Mouse (Mus musculus) E14TG2a.4 (cell line): Measurements from ENCODE around the gene Nf2.

Source experiments
- H3K27me3 ChIP-seq: 2 replicates; pipeline ENCODE4 v1.6.1; 2014; ENCODE audit warnings: low read length, control low read depth; ENCODE audit not compliant: insufficient read depth
- H3K36me3 ChIP-seq: 2 replicates; pipeline ENCODE4 v1.6.1; 2014; ENCODE audit warnings: low read length, control low read depth; ENCODE audit not compliant: insufficient read depth
- H3K4me1 ChIP-seq: replicated peaks from 2 replicates; pipeline ENCODE4 v1.6.1; 2014; ENCODE audit warnings: low read depth, low read length, control low read depth
- H3K4me3 ChIP-seq: replicated peaks from 2 replicates; pipeline ENCODE4 v1.5.1; 2014; ENCODE audit warnings: mild to moderate bottlenecking, low read length
- H3K9me3 ChIP-seq: 2 replicates; pipeline ENCODE4 v1.6.1; 2014; ENCODE audit warnings: low read length, control low read depth
- CTCF ChIP-seq: conservative IDR thresholded peaks from 2 replicates; pipeline ENCODE4 v1.5.1; 2014; ENCODE audit warnings: low read length
- NANOG ChIP-seq: IDR thresholded peaks from 2 replicates; pipeline ENCODE4 v1.6.1; 2014; ENCODE audit warnings: borderline replicate concordance, low read length, mixed read lengths
- POU5F1 ChIP-seq: IDR thresholded peaks from 2 replicates; pipeline ENCODE4 v1.6.1; 2014; ENCODE audit warnings: low read length, borderline replicate concordance

Gene Nf2

DNA sequence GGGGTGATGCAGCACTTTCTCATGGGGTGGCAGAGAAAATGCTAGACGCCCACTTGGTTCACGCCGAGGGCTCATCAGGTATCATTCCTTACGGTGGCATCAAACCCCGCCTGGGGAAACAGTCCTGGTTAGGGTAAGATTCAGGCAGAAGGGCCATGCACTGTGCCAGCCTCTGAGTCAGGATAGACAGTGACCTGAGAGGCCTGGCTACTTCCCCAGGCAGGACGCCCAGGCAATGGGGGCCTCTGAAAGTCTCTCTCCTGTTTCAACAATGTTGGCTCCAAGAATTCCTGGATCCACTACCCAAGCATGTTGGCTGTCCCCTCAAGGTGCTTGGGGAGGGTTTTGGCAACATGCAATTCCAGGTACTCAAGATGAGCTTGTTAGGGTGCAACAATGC lies 79.5 kb downstream of the Nf2 start:
- Histone ChIP-seq H3K4me1 (peaks cover 85% of the 10 kb centered on the region), H3K4me3 (no peak overlapping the region), H3K36me3 (peaks cover 87% of the 10 kb centered on the region), H3K9me3 (no peaks in the 10 kb centered on the region), H3K27me3 (no peaks in the 10 kb centered on the region)
- TF ChIP-seq POU5F1, result no peak
- no peak for TF ChIP-seq CTCF
- TF ChIP-seq NANOG, result no peak

DNA sequence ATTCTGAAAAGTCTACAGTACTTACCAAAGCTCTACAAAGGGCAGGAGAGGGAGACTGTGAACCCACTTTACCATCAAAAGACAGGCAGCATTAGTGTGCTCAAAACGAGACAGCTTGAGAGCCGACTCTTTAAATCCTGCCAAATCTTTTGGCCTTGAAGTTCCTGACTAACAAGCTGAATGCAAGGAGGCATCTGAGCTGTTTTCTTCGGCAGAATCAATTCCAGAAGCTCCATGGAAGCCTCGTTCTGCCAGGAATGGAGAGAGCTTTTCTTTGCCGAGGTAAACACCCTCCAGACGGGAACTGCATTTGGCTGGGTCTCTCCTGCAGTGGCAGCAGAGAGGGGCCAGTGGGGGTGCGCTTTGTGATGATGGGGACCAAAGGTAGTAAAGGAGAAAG lies 80.0 kb downstream of the Nf2 start:
- TF ChIP-seq CTCF (no peak), NANOG (no peak), POU5F1 (no peak)
- Histone ChIP-seq H3K4me3 (no peak overlapping the region), H3K27me3 (no peaks in the 10 kb centered on the region)

DNA sequence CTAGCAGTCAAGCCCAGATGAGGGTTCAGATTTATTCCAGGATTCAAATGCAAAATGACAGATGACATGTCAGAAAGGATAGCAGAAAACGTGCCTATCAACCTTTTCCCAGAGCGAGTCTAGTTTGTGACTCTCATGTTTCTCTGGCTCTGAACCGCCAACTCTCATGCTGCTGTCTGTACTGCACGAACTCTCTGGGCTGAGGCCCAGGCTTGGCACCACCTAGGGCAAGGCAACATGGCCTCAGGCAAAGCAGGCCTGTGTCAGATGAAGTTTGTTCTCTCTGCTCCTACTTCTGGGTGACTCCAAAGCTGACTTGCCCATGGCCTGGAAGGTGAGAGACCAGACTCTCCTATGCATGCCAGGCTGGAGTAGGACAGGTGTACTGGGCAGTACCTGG lies 80.9 kb downstream of the Nf2 start:
- Histone ChIP-seq H3K9me3 (no peaks in the 10 kb centered on the region), H3K27me3 (no peaks in the 10 kb centered on the region), H3K4me3 (no peak overlapping the region), H3K36me3 (peaks cover 72% of the 10 kb centered on the region), H3K4me1 (peaks cover 89% of the 10 kb centered on the region)
- TF ChIP-seq NANOG, result no peak
- no peak for TF ChIP-seq POU5F1
- no peak for TF ChIP-seq CTCF

More for the DNA sequence above, 80.0 kb downstream of the Nf2 start:
- Histone ChIP-seq H3K4me1 (peaks cover 89% of the 10 kb centered on the region), H3K36me3 (peaks cover 81% of the 10 kb centered on the region), H3K9me3 (no peaks in the 10 kb centered on the region)

DNA sequence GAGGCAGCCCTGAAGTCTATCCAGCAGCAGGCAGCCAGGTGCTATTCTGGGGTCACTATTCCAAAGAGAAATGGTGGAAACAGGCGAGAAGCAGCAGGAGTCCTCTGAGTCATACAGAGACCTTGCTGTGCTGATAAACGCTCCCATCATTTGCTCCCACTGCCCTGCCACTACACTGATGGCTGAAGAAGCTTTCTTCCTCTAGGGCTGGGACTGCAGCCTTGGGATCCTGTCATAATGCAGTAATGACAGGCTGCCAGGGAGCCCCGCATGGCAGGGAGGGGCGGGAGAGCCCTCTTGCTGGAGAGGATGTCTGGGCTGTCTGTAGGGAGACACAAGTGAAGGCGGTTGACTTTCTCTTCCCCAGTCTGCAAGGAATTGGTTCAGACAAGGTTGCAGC lies 84.9 kb downstream of the Nf2 start:
- Histone ChIP-seq H3K4me3 (no peak overlapping the region), H3K9me3 (no peaks in the 10 kb centered on the region), H3K27me3 (peaks cover 25% of the 10 kb centered on the region), H3K36me3 (peaks cover 33% of the 10 kb centered on the region), H3K4me1 (peaks cover 79% of the 10 kb centered on the region)
- TF ChIP-seq NANOG (peak; percentile 58), CTCF (no peak), POU5F1 (no peak)

GRCm38 (mm10) chr11:4763631-4764030 lies 85.7 kb downstream of the Nf2 start:
- TF ChIP-seq NANOG (no peak), POU5F1 (no peak), CTCF (no peak)
- H3K4me3 ChIP-seq, result no peak overlapping the region
- H3K9me3 ChIP-seq, result no peaks in the 10 kb centered on the region
- peaks cover 25% of the 10 kb centered on the region for H3K36me3 ChIP-seq
- peaks cover 75% of the 10 kb centered on the region for H3K4me1 ChIP-seq
- H3K27me3 ChIP-seq, result peaks cover 28% of the 10 kb centered on the region

DNA sequence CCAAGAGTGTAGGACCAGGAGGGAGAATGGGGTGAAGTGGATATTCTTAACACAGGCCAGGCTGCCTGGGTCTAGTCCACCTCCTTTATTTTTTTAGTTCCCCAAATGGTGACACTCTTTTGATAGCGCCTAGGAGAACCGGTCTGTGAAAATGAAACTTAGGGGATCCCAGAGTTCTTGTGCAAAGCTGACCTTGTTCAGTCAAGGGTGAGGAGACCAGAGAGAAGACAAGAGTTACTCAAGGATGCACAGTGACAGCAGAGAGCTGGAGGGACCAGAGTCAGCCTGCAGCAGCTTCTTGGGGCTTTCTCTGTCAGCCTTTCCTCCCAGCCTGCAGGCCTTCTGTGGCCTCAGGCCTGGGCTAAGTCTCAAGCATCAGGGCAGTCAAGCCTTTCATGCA lies 86.8 kb downstream of the Nf2 start:
- peaks cover 28% of the 10 kb centered on the region for H3K27me3 ChIP-seq
- peaks cover 14% of the 10 kb centered on the region for H3K36me3 ChIP-seq
- peaks cover 68% of the 10 kb centered on the region for H3K4me1 ChIP-seq
- H3K4me3 ChIP-seq, result no peak overlapping the region
- TF ChIP-seq NANOG (no peak), CTCF (no peak), POU5F1 (no peak)
- no peaks in the 10 kb centered on the region for H3K9me3 ChIP-seq

DNA sequence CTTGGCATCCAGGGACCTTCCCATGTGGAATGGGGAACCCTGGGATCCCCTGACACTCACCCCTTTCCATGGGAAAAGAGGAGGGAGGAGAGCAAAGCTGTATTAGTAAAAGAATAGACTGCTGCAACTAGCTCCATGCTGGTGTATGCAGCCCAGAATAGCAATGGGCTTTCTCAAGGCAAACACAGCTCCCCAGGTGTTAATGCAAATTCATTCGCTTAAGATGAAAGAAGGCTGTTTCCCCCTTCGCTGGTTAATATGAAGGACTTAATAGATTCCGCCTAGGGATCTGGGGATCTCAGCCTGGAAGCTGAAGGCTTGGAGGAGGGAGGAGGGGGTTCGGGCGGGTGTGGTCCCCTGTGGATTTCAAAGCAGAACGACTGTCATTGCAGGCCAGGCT lies 87.3 kb downstream of the Nf2 start:
- TF ChIP-seq POU5F1 (no peak), CTCF (no peak), NANOG (no peak)
- no peaks in the 10 kb centered on the region for H3K9me3 ChIP-seq
- H3K4me3 ChIP-seq, result no peak overlapping the region
- peaks cover 8% of the 10 kb centered on the region for H3K36me3 ChIP-seq
- peaks cover 28% of the 10 kb centered on the region for H3K27me3 ChIP-seq
- peaks cover 69% of the 10 kb centered on the region for H3K4me1 ChIP-seq

DNA sequence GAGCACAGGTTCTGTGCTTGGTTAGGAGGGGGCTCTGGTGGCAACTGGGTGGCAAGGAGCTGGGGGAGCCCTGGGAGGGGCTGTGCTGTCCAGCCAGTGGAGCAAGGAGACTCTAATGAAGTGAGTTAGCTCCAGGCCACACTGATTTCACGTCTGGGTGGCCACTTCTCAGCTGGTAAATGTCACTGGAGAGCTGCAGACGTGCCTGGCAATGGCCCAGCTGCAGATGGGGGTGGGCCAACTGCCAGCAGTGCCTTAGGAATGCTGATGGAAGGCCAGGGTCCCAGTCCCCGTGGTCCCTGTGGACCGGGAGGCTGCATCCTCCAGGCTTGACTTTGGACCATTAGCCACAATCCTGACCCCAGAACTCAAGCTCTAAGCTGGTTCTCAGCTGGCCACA lies 88.9 kb downstream of the Nf2 start:
- Histone ChIP-seq H3K4me1 (peaks cover 75% of the 10 kb centered on the region), H3K4me3 (no peak overlapping the region), H3K36me3 (no peaks in the 10 kb centered on the region), H3K9me3 (no peaks in the 10 kb centered on the region), H3K27me3 (peaks cover 28% of the 10 kb centered on the region)
- no peak for TF ChIP-seq POU5F1
- no peak for TF ChIP-seq CTCF
- no peak for TF ChIP-seq NANOG

DNA sequence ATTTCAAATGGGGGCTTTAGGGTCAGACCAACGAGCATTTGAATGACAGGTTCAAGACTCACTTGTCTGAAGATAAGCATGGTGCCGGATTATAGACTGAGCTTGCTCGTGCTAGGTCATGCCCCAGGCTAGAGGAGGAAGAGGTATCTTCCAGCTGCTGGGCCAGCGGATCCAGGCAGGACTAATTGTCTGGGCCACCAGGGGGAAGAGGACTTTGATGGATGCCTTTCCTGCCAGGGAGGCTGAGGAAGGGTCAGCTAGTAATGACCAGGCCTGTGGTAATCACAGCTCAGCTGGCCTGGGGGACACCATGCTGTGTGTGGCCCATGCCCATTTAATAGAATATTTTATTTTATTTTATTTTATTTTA lies 91.6 kb downstream of the Nf2 start:
- Histone ChIP-seq H3K27me3 (peaks cover 28% of the 10 kb centered on the region), H3K9me3 (peaks cover 10% of the 10 kb centered on the region), H3K36me3 (no peaks in the 10 kb centered on the region), H3K4me1 (peaks cover 52% of the 10 kb centered on the region), H3K4me3 (no peak overlapping the region)
- TF ChIP-seq POU5F1, result no peak
